Mouse (Mus musculus) MEL (cell line): ENCODE measurements around the gene Gm6583.

Experiments
- CTCF ChIP-seq, 3 experiments: IDR thresholded peaks in 2 of 3; conservative IDR thresholded peaks in 1 of 3; 2 replicates each; pipeline ENCODE4 v1.5.1; 2011 to 2012; ENCODE audit warnings: low read length in 3 of 3, low read depth in 2 of 3, mild to moderate bottlenecking in 2 of 3, improper control_type of control experiment in 1 of 3, inconsistent platforms in 1 of 3, mixed read lengths in 1 of 3, moderate library complexity in 1 of 3; ENCODE audit not compliant: control insufficient read depth in 1 of 3, insufficient read depth in 1 of 3, poor library complexity in 1 of 3, severe bottlenecking in 1 of 3
- NRF1 ChIP-seq: IDR thresholded peaks from 2 replicates; pipeline ENCODE4 v1.6.1; 2014; ENCODE audit warnings: low read depth, mild to moderate bottlenecking, inconsistent platforms, low read length, improper control_type of control experiment, moderate library complexity; ENCODE audit not compliant: poor library complexity, insufficient read depth, severe bottlenecking

- TF ChIP-seq CTCF (IDR thresholded peaks at IDR 0.05 in 2 of 3, conservative IDR thresholded peaks at IDR 0.05 in 1 of 3; ENCODE audit: control insufficient read depth in 1 of 3, insufficient read depth in 1 of 3, low read depth in 2 of 3, low read length in 3 of 3, poor library complexity in 1 of 3, severe bottlenecking in 1 of 3) (no peak), NRF1 (no peak)
Measured at GRCm38 (mm10) chr5:112337004-112337403, 18.8 kb downstream of the Gm6583 start.
